Mouse (Mus musculus): ENCODE data around the gene Inf2.

Inf2 gene

DNA sequence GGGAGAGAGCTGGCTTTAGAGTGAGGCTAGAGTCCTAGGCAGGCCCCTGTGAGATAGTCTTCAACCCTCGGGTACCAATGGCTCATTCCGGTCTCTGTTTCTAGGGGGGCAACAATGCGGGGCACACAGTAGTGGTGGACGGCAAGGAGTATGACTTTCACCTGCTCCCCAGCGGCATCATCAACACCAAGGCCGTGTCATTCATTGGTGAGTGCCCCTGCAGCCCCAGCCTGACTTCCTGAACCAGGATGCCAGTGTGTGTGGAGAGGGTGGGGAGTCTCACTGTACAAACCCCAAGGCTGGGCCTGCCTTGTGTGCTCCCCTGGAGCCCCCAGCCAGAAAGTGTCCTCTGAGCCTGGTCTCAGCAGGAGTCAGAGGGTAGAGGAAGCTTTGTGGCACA, 39.6 kb downstream of the Inf2 start:
- DNase-seq = no peak

DNA sequence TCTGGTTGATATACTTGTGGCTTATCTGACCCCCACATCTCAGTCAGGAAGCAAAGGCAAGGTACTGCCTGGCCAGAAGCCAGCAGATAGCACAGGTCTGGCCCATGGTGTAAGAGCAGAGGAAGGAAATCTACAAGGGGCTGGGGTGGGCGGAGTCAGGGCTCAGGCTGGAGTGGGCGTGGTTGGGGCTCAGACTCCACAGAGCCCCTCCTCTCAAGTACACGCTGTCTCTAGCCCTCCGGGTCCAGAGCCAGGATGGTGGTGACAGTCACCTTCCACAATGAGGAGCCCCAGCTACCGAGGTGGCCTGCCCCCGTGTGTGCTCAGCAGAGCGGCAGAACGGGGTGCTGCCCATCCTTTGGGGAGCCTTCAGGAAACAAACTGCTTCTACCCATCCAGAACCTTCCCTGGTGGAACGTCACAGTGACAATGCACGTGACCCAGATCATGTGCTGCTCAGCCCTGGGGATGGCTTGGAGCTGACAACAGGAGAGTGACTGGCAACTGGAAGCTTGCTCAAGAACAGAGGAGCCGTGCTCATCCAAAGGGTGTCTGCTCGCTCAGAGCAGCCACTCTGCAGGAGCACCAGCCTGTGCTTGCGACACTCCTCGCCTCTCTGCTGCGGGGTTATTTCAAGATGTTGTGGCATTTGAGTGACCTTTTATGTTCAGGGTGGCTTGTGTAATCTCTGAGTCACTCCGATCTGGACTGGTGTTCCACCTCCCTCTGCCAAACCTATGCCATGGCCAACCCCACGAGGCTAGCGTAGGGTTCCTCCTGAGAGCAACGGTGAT, 40.5 kb downstream of the Inf2 start:
- DNase-seq = peak; percentile 80

DNA sequence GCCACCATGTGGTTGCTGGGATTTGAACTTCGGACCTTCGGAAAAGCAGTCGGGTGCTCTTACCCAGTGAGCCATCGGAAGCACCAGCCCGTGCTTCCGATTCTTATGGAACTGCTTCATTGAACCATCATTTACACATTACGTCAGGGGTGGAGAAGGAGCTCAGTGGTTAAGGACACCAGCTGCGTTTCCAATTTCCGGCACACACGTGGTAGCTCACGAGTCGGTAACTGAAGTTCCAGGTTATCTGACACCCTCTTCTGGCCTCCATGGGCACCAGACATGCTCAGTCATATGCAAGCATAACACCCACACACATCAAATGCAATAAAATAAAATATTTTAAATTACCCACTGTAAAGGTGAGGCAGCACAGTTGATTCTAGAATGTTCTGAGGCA, 41.4 kb downstream of the Inf2 start:
- DNase-seq = no peak

DNA sequence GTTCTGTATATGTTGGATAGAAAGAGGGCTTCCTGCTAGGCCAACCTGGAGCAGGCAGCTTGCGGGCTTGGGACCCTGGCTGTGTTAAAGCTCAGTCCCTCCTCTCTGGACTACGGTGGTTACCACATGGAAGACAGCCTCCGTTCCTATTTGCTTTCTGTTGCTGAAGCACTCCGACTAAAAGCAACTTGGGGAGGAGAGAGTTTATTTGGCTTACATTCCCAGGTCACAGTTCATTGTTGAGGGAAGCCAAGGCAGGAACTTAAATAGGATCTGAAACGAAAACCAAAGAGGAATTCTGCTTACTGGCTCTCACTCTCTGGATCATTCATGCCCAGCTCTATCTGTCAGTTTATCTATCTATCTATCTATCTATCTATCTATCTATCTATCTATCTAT, 42.2 kb downstream of the Inf2 start:
- DNase-seq = no peak

DNA sequence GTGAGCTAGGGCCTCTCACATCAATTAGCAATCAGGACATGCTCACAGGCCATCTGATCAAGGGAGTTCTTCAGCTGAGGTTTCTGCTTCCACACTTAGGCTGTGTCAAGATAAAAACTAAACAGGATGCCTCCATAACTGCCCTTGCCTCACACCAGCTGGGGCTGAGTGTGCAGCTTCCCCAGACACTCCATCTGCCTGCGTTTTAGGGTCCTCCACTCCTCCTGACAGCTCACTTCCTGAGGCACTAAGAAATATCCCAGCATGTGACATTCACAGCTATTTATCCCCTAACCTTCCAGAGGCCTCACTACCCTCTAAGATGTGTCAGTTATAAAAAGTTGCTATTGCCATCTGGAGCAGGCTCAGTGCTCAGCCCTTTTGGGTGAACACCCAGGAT, 42.9 kb downstream of the Inf2 start:
- DNase-seq = no peak

DNA sequence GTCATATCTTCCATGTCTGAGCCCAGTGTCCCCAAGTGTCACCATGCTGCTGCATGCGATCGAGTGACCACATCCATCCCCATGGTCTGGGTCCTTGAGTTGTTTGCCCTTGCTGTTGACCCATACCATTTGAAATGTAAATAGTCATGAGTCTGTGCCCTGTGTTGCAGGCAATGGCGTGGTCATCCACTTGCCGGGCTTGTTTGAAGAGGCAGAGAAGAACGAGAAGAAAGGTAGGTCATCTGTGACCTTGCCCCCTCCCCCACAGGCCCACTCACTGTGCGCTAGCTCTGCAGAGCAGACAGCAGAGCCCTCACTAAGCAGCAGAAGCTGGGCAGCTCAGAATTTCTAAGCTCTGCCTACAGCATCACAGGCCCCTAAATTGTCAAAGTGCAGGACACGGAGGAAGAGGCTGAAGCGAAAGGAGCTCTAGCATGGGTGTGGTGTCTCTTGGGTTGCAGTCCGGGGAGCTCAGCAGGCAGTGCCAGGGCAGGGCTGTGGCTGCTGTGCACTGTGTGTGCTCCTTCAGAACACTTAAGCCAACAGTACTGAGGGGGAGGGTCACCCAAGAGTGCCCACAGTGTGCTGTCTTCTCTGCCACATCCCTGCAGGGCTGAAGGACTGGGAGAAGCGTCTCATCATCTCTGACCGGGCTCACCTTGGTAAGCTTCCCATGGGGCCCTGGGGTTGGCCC, 43.6 kb downstream of the Inf2 start:
- no peak for DNase-seq

DNA sequence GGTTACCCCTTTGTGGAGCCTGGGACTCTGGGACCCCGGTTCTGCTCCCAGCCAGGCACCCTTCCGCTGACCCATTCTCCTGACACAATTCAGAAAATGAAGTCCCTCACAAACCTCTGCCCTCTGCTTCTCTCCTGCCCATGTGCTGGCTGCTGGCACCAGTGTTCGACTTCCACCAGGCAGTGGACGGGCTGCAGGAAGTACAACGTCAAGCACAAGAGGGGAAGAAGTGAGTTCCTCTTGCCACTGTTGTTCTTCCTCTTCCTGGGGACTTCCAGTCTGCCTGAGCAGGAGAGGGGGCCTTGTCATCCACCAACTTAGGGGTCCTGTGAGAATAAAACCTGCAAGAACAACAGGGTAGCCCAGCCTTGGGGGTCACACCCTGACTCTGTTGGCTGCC, 44.3 kb downstream of the Inf2 start:
- no peak for DNase-seq

DNA sequence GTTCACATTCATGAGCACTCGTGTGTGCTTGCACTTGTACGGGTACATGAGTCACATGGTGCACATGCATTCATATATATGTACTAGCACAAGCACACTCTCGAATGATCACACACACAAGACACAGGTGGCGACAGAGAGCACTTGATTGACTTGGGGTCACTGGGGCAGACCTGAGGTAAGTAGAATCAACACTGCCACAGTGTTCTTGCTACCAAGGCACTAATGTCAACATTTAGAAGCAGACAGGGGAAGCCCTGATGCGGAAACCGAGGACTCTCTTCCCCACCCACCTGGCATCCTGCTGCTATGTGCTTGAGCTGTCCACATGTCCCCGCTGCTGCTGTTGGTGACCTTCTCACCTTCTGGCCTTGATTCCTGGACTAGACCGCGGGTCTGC, 45.1 kb downstream of the Inf2 start:
- no peak for DNase-seq

DNA sequence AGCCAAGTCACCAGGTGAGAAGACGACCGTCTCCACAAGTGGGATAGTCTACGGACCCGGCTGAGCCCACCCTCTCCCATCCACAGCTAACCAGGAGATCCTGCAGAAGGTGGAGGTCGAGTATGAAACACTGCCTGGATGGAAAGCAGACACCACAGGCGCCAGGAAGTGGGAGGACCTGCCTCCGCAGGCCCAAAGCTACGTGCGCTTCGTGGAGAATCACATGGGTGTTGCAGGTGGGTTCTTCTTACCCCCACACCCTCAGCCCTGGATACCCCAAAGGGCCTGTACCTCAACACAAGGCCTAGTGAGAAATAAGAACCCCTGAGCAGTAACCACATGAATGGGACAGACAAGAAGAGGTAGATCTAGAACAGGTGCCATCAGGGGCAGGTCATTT, 50.9 kb downstream of the Inf2 start:
- no peak for DNase-seq

DNA sequence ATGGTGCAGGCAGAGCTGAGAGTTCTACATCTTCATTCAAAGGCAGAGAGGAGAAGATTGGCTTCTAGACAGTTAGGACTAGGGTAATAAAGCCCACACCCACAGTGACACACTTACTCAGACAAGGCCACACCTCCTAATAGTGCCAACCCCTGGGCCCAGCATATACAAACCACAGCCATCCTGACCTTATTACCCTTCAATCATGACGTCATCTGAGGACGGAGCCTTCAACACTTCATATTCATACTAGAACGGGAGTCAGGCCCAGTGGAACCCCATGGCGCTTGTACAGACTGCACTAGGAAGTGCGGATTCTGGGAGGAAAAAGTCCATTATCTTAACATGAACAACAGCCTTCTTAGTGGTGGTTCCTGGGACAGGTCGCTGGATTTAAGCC, 54.5 kb downstream of the Inf2 start:
- DNase-seq = no peak

DNA sequence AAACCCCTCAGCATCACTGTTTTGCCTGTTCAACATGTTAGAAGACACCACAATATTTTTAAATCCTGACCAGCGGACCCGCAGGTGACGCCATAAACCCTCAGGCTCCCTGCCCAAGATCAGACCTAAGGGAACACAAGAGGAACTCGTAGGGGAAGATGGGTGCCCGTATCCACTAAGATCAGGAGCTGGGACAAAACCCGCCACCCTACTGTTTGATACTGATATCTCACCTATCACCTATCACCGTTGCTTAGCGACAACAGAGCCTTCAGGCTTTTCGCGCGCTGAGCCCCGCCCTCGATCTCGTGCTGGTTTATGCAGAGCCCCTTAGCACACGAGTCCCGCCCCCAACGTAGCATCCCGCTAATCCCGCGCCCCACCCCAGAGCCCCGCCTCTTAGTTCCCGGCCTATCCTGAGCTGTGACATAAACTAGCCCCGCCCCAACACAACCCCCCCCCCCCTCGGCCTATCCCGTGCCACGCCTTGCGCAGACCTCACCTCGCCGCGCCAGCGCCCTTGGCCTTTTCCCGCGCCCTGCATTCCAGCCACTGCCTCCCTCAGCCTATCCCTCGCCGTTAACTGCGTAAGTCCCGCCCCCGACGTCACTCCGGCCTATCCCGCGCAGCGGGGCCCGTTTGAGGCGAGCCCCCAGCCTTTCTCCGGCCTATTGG, 55.7 kb downstream of the Inf2 start, which contains the start of gene Siva1:
TSS of gene Siva1 (plus strand) at position 500 of the 675 bp plus-strand sequence.
- DNase-seq = peak; percentile 99

DNA sequence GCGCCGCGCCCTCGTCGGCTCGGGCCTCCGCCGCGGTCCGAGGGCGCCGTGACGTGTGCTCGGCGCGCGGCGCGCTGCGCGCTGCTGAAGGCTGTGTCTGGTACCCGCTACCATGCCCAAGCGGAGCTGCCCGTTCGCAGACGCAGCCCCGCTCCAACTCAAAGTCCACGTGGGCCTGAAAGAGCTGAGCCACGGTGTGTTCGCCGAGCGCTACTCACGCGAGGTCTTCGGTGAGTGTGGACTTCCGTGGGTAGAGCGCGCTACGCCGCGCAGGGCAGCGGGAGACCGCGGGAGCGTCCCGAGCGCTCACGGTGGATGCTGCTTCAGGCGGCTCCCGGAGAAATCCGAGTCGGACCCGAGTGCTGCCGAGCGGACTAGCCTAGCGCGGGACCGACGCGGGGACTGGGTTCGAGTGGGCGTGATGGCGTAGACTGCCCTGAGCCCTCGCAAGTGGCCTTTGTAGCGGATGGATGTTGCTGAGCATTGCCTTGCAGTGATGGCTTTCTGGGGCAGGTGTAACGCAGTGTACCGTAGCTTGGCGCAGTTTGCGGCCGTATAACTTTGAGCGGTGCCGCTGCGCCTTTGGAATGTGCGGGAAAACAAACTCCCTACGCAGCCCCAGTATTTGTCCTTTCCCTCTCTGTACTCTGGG, 56.4 kb downstream of the Inf2 start:
- DNase-seq = peak; percentile 46

DNA sequence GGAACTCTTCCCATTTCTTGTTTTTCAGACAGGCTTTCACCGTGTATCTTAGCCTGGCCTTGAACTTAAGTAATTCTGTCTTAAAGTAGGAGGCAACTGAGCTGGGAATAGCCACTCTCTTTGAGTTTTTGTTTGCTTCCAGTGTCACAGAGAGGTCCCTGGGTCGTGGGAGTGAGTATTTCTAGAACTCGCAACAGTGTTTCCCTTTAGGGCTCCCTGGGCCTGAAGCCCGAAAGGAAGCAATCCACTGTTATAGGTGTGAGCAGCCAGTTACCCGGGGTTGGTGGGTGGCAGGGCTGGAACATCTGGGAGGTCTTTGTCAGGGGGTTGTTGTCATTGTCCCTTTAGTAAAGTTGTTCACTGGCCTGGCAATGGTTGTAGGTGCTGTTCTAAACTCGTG, 57.6 kb downstream of the Inf2 start:
- DNase-seq = no peak

DNA sequence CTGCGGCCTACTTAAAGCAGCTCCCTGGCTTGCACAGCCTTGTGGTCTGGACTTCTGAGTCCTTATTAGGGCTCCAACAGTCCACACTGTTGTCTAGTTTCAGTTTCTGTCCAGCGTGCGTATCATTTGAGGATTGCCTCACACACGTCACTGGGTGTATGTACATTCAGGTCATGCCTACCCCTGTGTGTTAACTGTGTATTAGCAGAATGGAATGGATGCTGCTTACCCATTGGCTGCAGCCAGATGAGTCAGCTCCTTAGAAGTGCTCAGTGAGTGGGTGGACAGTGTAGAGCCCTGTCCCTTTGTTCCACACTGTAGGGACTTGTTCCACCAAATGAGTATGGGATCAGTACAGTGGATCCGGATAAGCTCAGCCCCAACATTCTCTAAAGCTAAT, 59.5 kb downstream of the Inf2 start:
- DNase-seq = no peak

DNA sequence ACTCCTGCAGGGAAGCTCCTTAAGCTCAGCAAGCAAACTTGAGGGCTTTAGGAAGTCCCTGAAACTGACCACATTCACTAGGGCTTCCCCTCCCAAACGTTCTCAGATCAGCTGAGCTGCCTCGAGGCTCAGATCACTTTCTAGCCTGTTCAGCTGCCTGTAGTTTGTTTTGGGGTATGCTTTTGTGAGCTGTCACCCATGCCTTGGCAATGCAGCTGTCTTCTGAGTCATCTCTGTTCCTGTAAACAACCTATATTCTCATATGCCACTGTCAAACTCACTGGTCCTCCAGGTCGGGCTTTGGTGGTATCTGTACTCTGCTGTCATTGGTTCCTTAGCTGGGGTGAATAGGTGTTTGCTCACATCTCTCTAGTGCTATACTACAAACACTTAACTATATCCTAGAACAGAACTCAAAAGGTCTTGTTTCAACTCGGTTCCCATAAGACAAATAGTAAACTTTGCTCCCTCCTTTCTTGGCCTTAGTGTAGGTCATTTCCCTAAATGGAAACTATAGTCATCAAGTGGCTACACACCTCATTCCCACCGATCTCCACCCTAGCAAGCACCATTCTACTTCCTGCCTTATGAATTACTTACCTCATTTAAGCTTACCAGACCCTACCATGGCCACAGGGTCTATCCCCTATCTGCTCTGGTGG, 63.3 kb downstream of the Inf2 start:
- DNase-seq = no peak

DNA sequence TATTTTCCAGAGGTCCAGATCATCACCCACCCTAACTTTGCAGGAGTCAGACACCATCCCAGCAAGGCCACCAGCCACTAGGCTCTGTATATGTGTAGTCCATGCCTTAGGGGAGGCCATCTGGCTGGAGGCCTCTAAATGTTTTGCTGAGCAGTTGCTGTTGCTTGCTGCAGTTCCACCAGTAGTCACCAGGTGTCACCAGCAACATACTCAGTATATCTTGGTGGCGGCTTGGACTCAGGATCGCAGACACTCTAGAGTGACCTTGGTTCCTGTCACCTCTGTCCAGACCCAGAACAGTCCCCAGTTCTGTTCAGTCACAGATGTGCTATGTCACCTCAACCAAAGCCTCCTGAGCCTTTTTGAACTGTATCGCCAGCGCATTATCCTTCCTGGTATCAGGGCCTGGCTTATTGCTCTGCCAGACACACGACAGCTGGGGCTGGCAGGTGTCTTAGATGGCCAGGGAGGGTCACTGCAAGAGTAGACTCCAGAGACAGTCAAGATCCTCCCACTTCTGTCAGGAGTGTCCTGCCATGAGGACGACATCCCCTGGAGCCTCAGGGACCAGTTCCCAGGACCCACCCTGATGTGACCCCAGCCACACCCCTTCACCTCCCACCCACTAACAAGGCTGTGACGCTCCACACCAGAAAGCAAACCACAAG, 64.7 kb downstream of the Inf2 start:
- DNase-seq = peak; percentile 83

DNA sequence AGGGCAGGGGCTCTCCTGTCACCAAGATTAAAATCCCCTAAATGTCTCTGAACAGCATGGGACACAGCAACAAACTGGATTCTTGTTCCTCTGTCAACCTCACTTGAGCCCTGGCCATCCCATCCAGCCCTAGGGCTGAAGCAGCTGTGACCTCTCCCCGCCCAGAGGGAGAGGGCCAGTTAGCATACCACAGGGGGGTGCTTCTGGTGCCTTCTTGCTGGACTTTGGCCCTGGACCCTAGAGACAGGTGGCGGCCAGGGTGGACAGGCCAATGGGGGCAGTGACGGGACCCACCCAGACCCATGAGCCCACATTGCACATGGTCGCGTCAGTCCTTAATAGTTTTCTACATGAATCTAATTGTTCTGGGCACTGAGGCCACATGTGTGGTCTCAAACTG, 65.5 kb downstream of the Inf2 start:
- no peak for DNase-seq

DNA sequence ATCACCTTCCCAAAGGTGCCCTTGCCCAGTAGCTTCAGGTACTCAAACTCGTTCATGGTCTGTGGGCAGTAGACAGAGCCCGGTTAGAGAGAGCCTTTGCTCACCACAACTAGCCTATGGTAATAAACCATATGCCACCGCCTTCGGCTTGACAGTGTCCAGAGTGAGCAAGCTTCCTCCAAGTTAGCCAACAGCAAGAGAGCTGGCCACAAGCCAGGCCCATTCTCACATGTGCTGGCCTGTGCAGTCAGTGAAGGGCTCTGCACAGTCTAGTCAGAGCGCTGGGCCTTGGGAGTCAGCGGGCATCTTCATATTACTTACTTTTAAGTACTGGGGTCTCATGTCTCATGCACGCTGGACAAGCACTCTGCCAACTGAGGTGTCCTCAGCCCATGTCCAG, 70.0 kb downstream of the Inf2 start:
- no peak for DNase-seq

DNA sequence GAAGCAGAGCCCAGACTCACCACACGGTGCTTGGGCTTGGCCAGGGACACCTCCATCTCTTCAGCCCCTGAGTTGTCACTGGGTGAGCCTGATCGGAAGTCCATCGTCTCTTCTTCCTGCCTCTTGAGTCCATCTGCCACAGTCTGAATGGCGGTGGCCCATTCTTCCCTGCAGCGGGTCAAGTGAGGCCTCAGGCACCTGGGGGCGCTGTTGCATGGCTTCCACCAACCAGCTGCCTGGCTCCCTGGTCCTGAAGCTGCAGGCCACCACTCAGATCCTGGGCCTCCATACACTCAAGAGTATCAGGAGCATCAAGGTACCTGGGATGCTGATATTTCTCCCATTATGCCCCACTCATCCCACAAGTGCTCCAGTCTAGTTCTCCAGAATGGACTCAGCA, 70.5 kb downstream of the Inf2 start:
- DNase-seq = peak; percentile 33

DNA sequence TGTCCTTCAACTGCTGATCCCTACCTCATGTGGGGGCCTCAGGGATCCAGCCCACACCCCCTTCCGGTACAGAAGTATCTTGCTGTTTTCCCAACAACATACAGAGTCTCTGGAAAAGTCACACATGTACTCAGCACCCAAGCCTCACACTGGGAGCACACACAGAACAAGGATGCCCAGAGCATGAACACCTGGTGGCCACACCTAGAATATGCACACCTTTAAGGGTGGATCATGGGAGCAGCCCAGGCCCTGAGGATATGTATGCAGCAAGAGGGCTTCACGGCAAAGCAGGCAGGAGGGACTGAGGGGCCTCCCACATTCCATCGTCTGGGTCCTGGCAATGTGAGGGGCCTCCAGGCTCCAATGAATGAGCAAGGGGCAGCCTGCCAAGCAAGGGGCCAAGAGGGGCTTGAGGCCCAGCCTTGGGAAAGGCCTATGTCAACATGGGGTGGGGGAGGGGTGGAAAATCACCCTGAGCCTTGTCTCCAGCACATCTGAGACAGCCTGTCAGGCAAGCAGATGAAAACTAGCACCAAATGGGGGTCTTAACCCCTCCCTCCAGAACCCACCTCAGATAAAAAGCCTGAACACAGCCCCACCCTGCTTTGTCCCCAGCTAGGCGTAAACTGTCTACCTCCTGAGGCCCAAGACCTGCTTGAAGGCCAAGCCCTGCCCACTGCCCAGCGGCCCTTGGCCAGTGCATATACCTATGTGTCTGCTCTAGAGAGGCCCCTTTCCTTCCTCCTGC, 72.2 kb downstream of the Inf2 start:
- peak; percentile 62 for DNase-seq

DNA sequence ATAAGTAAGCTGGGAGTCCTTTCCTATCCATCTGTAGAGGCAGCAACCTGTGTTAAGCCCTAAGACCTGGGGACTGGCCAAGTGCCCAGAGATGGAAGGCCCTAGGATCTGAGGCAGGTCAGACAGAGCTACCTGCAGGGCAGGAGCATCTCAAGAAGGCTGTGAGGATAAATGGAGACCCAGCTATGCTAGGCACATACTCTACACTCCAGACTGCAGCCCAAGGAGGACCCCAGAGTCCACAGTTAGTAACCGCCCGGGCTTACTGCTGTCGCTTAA, 72.7 kb downstream of the Inf2 start:
- no peak for DNase-seq

DNA sequence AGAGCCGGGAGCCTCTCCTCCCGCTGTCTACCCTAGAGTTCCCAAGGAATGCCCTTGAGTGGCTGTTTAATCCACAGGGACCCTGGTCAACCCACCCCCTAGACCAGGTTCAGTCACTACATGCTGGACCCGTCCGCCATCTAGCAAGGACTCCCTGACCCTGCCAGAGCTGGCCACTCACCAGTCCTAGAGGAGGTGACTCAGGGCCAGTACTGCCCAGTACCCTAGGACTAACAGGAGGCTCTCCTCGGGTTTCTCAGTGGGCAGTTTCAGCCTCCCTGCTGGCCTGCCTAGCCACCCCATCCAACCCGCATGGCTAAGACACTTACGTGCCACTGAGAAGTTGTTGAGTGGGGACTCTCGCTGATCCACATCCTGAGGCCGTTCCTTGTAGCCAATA, 73.3 kb downstream of the Inf2 start:
- no peak for DNase-seq

All from liver (tissue).